Mouse (Mus musculus): ENCODE results near the gene Rufy3.

DNA sequence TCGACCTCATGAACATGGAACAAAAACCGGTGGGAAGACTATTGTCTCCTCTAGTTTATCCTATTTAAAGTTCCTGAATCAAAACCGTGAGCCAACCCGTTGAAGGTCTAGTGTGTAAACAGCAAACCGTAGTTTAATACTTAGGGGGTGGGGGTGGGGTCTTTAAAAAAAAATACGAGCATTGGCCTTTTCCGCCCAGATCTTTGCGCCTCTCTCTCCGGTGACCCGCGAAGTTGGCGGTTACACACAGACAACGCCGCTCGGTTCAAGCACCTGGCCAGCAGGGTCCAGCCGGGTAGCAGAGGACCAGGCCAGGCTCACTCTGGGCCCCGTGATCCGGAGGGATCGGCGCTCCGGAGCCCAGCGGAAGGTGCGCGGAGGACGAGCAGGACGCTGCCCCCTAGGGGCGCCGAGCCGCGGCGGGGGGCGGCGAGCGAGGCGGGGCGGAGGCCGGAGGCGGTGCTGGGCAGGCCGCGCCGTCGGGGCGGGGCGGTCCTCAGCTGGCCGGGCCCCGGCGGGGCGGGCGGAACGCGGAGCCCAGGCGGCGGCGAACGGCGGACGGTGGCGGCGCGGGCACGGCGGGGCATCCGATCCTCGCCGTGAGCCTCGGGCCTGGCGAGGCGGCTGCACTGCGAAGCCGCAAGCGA lies at the start of gene Rufy3:
- TF ChIP-seq E2F4 (IDR thresholded peaks at IDR 0.05; ENCODE audit: insufficient read depth) (no peak), POLR2A (IDR thresholded peaks at IDR 0.05; ENCODE audit: insufficient read length, low read depth) (peak; percentile 94), TCF12 (IDR thresholded peaks at IDR 0.05; ENCODE audit: insufficient read depth, poor library complexity, severe bottlenecking) (no peak)

Data from myocyte (in vitro differentiated cells).